Mouse (Mus musculus): ENCODE measurements around the gene D230025D16Rik. TPM values are rescaled to one million over a fixed set of nuclear protein-coding genes. Genes with fewer than 3 reads are reported as not detected.

D230025D16Rik gene
- polyA plus RNA-seq, 1 experiment from 2014 or later = 31.5 TPM

DNA sequence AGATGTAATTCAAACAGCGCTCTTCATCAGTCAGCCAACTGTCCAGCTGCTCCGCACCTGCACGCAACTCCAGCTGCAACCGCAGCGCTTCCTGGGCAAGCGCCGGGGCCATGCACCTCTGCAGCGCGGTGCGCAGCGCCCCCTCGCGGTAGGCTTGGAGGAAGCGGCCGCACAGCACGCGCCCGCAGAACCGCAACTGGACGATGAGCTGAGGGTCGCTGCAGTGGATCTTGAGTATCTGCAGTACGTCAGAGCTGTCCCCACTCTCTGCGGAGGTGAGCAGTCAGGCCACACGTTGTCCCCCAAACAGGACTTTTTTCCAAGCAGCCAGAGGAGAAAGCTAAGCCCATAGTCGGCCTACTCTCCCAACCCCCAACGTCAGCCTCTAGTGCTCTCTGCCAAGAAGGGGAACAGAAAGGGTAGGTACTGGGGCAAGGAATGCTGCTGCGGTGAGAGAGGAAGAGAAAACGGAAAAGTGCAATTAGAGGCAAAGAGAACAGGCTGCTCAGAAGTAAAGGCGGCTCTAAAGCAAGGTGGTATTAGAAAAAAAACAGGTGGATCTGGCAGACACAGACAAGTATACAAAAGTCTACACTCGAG lies 34.9 kb downstream of the D230025D16Rik start:
- H3K27me3 ChIP-seq (ENCODE audit: control insufficient read depth, insufficient read depth, low read length) = peaks cover 45% of the 10 kb centered on the region
- ATAC-seq (replicated peaks; ENCODE audit: insufficient number of reproducible peaks, low FRiP score, low TSS enrichment, low read depth) (peak; percentile 11), DNase-seq (ENCODE audit: low spot score) (peak; percentile 88)
- no peak overlapping the region for H3K27ac ChIP-seq (replicated peaks; ENCODE audit: low read depth, low read length)
- 2% methylated on average over 30 of the region's 30 CpGs for WGBS
- peaks cover 4% of the 10 kb centered on the region for H3K4me1 ChIP-seq (ENCODE audit: control insufficient read depth, insufficient read depth, low read length)
- no peak overlapping the region for H3K9ac ChIP-seq (replicated peaks; ENCODE audit: low read length)
- no peaks in the 10 kb centered on the region for H3K9me3 ChIP-seq (replicated peaks; ENCODE audit: control insufficient read depth, low read length)
- H3K36me3 ChIP-seq (replicated peaks; ENCODE audit: control insufficient read depth, insufficient read depth, low read depth, low read length) = no peaks in the 10 kb centered on the region
- H3K4me3 ChIP-seq (ENCODE audit: low read depth, low read length) = peak overlapping the region; percentile 31
- H3K4me2 ChIP-seq (ENCODE audit: low read depth, low read length) = peak overlapping the region; percentile 75

DNA sequence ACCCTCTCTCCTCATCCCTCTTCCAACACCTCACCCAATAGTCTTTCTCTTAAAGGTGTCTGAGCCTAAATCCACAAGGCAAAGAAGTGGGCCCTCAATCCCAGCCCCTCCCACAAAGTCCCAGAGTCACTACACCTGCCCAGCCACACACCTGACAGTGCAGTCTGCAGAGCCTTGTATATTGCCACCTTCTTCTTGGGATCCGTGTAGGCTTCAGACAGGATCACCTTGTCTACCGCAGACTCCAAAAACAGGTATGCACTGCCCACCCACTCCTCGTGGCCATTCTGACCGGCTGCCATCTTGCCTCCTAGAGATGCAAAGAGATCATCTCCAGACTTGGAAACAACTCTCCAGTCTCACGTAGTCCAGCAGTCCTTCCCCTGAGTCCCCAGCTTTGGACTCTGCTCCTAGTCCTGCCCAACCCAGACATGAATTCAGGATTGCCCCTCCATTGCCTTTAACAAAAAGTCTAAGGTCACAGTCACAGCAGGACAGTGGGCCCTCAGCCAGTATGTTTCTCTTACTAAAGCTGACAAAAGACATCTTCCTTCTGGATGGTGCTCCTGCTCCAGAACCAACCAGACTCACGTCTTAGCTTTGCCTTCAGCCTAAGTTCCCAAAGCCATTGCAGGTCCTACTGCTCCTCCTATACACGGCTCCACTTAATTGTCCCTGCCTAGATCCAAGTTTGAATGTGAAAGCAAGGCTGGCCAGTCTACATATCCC lies 35.6 kb downstream of the D230025D16Rik start:
- H3K27me3 ChIP-seq (ENCODE audit: control insufficient read depth, insufficient read depth, low read length) = peaks cover 49% of the 10 kb centered on the region
- WGBS = 54% methylated on average over 7 of the region's 7 CpGs
- DNase-seq (ENCODE audit: low spot score) = no peak
- no peaks in the 10 kb centered on the region for H3K36me3 ChIP-seq (replicated peaks; ENCODE audit: control insufficient read depth, insufficient read depth, low read depth, low read length)
- H3K9ac ChIP-seq (replicated peaks; ENCODE audit: low read length) = no peak overlapping the region
- no peak overlapping the region for H3K4me2 ChIP-seq (ENCODE audit: low read depth, low read length)
- peaks cover 2% of the 10 kb centered on the region for H3K4me1 ChIP-seq (ENCODE audit: control insufficient read depth, insufficient read depth, low read length)
- no peak for ATAC-seq (replicated peaks; ENCODE audit: insufficient number of reproducible peaks, low FRiP score, low TSS enrichment, low read depth)
- H3K4me3 ChIP-seq (ENCODE audit: low read depth, low read length) = no peak overlapping the region
- H3K27ac ChIP-seq (replicated peaks; ENCODE audit: low read depth, low read length) = no peak overlapping the region
- no peaks in the 10 kb centered on the region for H3K9me3 ChIP-seq (replicated peaks; ENCODE audit: control insufficient read depth, low read length)

DNA sequence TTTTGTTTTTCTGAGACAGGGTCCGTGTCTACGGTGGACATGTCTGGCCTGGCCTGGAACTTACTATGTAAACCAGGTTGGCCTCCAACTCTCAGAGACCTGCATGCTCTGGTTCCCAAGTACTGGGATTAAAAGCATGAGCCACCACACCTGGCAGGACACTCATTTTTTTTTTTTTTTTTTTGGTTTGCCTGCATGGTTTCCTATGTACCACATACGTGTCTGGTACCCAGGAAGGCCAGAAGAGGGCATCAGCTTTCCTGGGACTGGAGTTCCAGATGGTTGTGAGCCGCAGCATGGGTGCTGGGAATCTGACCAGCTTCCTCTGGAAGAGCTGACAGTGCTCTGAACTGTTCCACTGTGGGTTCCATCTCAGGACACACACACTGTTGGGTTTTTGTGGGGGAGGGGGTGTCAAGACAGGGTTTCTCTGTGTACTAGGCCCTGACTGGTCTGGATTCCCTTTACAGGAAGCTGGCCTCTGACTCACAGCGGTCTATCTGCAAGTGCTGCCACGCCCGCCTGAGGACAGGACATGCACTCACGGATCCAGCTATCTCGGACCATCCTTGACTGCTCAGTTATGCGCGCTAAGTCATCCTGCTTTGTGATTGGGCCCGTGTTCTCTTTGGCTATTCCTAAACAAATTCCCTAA lies 36.5 kb downstream of the D230025D16Rik start:
- DNase-seq (ENCODE audit: low spot score) (no peak), ATAC-seq (replicated peaks; ENCODE audit: insufficient number of reproducible peaks, low FRiP score, low TSS enrichment, low read depth) (no peak)
- H3K27ac ChIP-seq (replicated peaks; ENCODE audit: low read depth, low read length) = no peak overlapping the region
- no peaks in the 10 kb centered on the region for H3K36me3 ChIP-seq (replicated peaks; ENCODE audit: control insufficient read depth, insufficient read depth, low read depth, low read length)
- peaks cover 2% of the 10 kb centered on the region for H3K4me1 ChIP-seq (ENCODE audit: control insufficient read depth, insufficient read depth, low read length)
- no peaks in the 10 kb centered on the region for H3K9me3 ChIP-seq (replicated peaks; ENCODE audit: control insufficient read depth, low read length)
- no peak overlapping the region for H3K9ac ChIP-seq (replicated peaks; ENCODE audit: low read length)
- H3K27me3 ChIP-seq (ENCODE audit: control insufficient read depth, insufficient read depth, low read length) = peaks cover 53% of the 10 kb centered on the region
- H3K4me2 ChIP-seq (ENCODE audit: low read depth, low read length) = no peak overlapping the region
- WGBS = 86% methylated on average over 12 of the region's 12 CpGs
- H3K4me3 ChIP-seq (ENCODE audit: low read depth, low read length) = no peak overlapping the region

DNA sequence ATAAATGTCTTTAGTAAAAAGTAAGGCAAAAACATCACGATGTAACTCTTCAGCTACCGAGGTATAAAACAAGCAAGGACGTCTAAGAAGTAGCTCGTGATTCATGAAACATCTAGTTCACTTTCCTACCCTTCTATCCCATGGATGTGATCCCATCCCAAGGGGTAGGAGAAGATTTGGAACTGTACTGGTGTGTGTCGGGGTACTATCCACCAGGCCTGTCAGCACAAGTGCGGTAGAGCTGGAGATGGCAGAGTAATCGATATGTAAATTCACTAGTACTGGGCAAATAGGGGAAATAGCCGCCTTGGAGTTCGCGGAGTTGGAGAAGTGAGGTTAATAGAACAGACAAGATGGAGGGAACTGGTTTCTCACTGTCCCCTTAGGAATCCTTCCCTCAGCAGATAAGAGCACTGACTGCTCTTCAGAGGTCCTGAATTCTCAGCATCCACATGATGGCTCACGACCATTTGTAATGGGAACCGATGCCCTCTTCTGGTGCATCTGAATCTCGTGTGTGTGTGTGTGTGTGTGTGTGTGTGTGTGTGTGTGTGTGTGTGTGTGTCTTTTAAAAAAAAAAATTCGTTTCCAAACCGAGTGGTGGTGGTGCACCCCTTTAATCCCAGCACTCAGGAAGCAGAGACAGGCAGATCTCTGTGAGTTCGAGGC lies 38.4 kb downstream of the D230025D16Rik start:
- no peak overlapping the region for H3K9ac ChIP-seq (replicated peaks; ENCODE audit: low read length)
- no peak overlapping the region for H3K4me2 ChIP-seq (ENCODE audit: low read depth, low read length)
- ATAC-seq (replicated peaks; ENCODE audit: insufficient number of reproducible peaks, low FRiP score, low TSS enrichment, low read depth) (no peak), DNase-seq (ENCODE audit: low spot score) (no peak)
- no peaks in the 10 kb centered on the region for H3K9me3 ChIP-seq (replicated peaks; ENCODE audit: control insufficient read depth, low read length)
- no peaks in the 10 kb centered on the region for H3K36me3 ChIP-seq (replicated peaks; ENCODE audit: control insufficient read depth, insufficient read depth, low read depth, low read length)
- H3K4me3 ChIP-seq (ENCODE audit: low read depth, low read length) = no peak overlapping the region
- H3K4me1 ChIP-seq (ENCODE audit: control insufficient read depth, insufficient read depth, low read length) = peaks cover 4% of the 10 kb centered on the region
- peaks cover 66% of the 10 kb centered on the region for H3K27me3 ChIP-seq (ENCODE audit: control insufficient read depth, insufficient read depth, low read length)
- WGBS = 40% methylated on average over 16 of the region's 16 CpGs
- no peak overlapping the region for H3K27ac ChIP-seq (replicated peaks; ENCODE audit: low read depth, low read length)

DNA sequence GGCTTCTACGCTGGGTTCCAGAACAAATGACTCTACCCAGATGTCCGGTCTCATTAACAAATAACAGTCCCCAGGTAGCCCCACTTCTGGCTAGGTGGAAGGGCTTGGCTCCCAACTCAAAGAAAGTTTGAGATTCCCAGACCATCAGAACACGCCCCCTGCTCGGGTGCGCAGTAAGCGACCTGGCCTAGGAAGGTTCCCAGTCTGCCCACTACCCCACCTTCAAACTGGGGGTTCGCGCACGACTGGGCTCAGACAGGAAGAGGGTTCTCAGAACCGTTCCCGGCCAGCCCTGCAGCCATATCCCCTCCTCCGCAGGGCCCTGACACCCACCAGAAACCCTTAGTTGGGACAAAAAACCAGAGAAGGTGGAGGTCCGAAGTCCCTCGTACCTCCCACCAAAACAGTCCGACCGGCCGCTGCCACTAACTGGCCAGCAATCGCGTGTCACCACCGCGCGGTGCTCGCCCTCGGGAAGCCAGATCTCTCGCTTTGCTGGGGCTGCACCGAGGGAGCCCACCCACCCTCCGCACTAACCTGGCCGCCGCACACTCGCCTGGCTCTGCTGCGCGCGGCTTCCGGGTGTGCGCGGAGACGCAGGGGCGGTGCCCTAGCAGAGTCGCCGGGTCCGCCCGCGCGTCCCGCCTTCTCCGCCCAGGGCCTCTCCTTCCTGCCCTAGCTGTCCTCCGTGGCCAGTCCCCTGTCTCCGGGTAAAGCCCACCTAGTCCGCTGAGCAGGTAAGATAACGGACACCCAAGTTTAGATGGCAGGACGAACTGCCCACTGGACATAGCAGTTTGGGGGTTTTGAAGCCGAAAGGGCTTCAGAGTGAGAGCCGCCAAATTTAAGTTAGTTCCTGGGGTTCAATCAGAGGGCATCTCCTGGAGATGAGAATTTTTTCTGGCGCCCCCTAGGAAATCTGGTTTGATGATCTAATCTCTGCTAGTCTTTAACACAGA lies 39.4 kb downstream of the D230025D16Rik start, which contains the start of the genes Tradd and Fbxl8:
Gene Tradd, minus strand, starts transcription at position 586 of the 959 bp plus-strand sequence.
Gene Fbxl8, plus strand, starts transcription at position 625 of the 959 bp plus-strand sequence.
- H3K9ac ChIP-seq (replicated peaks; ENCODE audit: low read length) = peak within 1 kb of the TSS; percentile 60
- ATAC-seq (replicated peaks; ENCODE audit: insufficient number of reproducible peaks, low FRiP score, low TSS enrichment, low read depth) = peak; percentile 53
- peak within 1 kb of the TSS; percentile 87 for H3K4me2 ChIP-seq (ENCODE audit: low read depth, low read length)
- peak; percentile 72 for DNase-seq (ENCODE audit: low spot score)
- H3K27ac ChIP-seq (replicated peaks; ENCODE audit: low read depth, low read length) = no peak within 1 kb of the TSS
- H3K36me3 ChIP-seq (replicated peaks; ENCODE audit: control insufficient read depth, insufficient read depth, low read depth, low read length) = no peaks in the 10 kb centered on the region
- H3K4me3 ChIP-seq (ENCODE audit: low read depth, low read length) = peak within 1 kb of the TSS; percentile 67
- H3K9me3 ChIP-seq (replicated peaks; ENCODE audit: control insufficient read depth, low read length) = no peaks in the 10 kb centered on the region
- peaks cover 67% of the 10 kb centered on the region for H3K27me3 ChIP-seq (ENCODE audit: control insufficient read depth, insufficient read depth, low read length)
- 1% methylated on average over 54 of the region's 54 CpGs for WGBS
- H3K4me1 ChIP-seq (ENCODE audit: control insufficient read depth, insufficient read depth, low read length) = peaks cover 4% of the 10 kb centered on the region

DNA sequence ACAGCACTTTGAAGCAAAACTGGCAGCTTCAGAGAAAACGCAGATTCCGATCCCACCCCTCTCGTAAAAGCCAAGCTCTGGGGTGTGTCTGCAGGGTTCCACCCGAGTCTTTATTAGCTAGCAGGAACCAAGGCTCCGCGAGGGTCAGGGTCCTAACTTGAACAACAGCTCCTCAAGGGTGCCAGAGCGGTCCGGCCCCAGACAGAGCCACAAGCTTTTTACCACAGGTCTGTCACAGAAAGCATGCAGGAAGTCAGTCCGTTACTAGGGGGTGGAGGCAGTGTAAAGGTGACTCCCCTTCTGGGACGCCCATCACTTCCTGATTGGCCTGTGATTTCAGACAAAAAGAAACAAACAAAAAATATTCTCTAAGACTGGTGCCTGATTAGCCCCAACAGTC lies 40.2 kb downstream of the D230025D16Rik start:
- no peaks in the 10 kb centered on the region for H3K9me3 ChIP-seq (replicated peaks; ENCODE audit: control insufficient read depth, low read length)
- no peaks in the 10 kb centered on the region for H3K36me3 ChIP-seq (replicated peaks; ENCODE audit: control insufficient read depth, insufficient read depth, low read depth, low read length)
- ATAC-seq (replicated peaks; ENCODE audit: insufficient number of reproducible peaks, low FRiP score, low TSS enrichment, low read depth) = no peak
- H3K27me3 ChIP-seq (ENCODE audit: control insufficient read depth, insufficient read depth, low read length) = peaks cover 67% of the 10 kb centered on the region
- peak overlapping the region; percentile 87 for H3K4me2 ChIP-seq (ENCODE audit: low read depth, low read length)
- no peak for DNase-seq (ENCODE audit: low spot score)
- H3K27ac ChIP-seq (replicated peaks; ENCODE audit: low read depth, low read length) = no peak overlapping the region
- 12% methylated on average over 10 of the region's 10 CpGs for WGBS
- peaks cover 2% of the 10 kb centered on the region; the same call in 1 of the 2 replicates for H3K4me1 ChIP-seq (ENCODE audit: control insufficient read depth, insufficient read depth, low read length)
- H3K4me3 ChIP-seq (ENCODE audit: low read depth, low read length) = no peak overlapping the region
- H3K9ac ChIP-seq (replicated peaks; ENCODE audit: low read length) = no peak overlapping the region

DNA sequence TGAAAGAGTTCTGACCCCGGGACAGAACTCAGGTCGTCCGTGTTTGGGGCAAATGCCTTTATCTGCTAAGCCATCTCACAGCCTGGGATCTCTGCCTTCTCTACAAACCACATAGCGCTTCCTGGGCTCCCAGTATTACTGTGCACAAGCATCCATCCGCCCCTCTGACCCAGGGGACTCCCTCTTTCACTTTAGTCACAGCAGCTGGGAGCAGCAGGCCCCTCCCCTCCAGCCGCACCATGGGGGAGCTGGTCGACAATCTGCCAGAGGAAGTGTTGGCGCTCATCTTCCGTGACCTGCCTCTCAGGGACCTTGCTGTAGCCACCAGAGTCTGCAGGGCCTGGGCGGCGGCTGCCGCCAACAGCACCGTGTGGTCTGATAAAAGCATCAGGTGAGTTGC lies 41.8 kb downstream of the D230025D16Rik start:
- 10% methylated on average over 13 of the region's 13 CpGs for WGBS
- no peak overlapping the region for H3K27ac ChIP-seq (replicated peaks; ENCODE audit: low read depth, low read length)
- H3K27me3 ChIP-seq (ENCODE audit: control insufficient read depth, insufficient read depth, low read length) = peaks cover 75% of the 10 kb centered on the region
- no peak overlapping the region for H3K9ac ChIP-seq (replicated peaks; ENCODE audit: low read length)
- H3K9me3 ChIP-seq (replicated peaks; ENCODE audit: control insufficient read depth, low read length) = no peaks in the 10 kb centered on the region
- peaks cover 2% of the 10 kb centered on the region; the same call in 1 of the 2 replicates for H3K4me1 ChIP-seq (ENCODE audit: control insufficient read depth, insufficient read depth, low read length)
- no peaks in the 10 kb centered on the region for H3K36me3 ChIP-seq (replicated peaks; ENCODE audit: control insufficient read depth, insufficient read depth, low read depth, low read length)
- no peak overlapping the region for H3K4me2 ChIP-seq (ENCODE audit: low read depth, low read length)
- H3K4me3 ChIP-seq (ENCODE audit: low read depth, low read length) = no peak overlapping the region
- DNase-seq (ENCODE audit: low spot score) = no peak
- no peak for ATAC-seq (replicated peaks; ENCODE audit: insufficient number of reproducible peaks, low FRiP score, low TSS enrichment, low read depth)
